Mouse (Mus musculus) midbrain, embryonic 15.5 days (tissue): ENCODE results near the gene Mfsd1. TPM values are rescaled to one million over a fixed set of nuclear protein-coding genes. Genes with fewer than 3 reads are reported as not detected.
A peak's percentile ranks its signal among the peaks of the same experiment; 100 is the strongest.

Experiments used
- ATAC-seq: fragments of 200-750 bp; cut with Nextera tagmentation; replicated peaks from 2 replicates; pipeline ENCODE4 v1.8.0; 2017; ENCODE audit warnings: moderate TSS enrichment
- H3K27ac ChIP-seq: fragments of 300-500 bp; sonication (generic); 2 replicates; pipeline ENCODE4 v1.5.1; 2015; ENCODE audit warnings: mild to moderate bottlenecking, inconsistent platforms
- H3K27me3 ChIP-seq: fragments of 300-500 bp; sonication (generic); replicated peaks from 2 replicates; pipeline ENCODE4 v1.6.1; 2015; ENCODE audit warnings: inconsistent platforms
- H3K36me3 ChIP-seq: fragments of 300-500 bp; sonication (generic); replicated peaks from 2 replicates; pipeline ENCODE4 v1.6.1; 2015; ENCODE audit warnings: inconsistent platforms
- H3K4me1 ChIP-seq: fragments of 300-500 bp; sonication (generic); 2 replicates; pipeline ENCODE4 v1.6.1; 2015; ENCODE audit warnings: inconsistent platforms
- H3K4me2 ChIP-seq: fragments of 300-500 bp; sonication (generic); 2 replicates; pipeline ENCODE4 v1.6.1; 2015; ENCODE audit warnings: inconsistent platforms, mild to moderate bottlenecking, moderate library complexity
- H3K4me3 ChIP-seq: fragments of 300-500 bp; sonication (generic); 2 replicates; pipeline ENCODE4 v1.5.1; 2015; ENCODE audit warnings: mild to moderate bottlenecking, inconsistent platforms
- H3K9ac ChIP-seq: fragments of 300-500 bp; sonication (generic); 2 replicates; pipeline ENCODE4 v1.6.1; 2015; ENCODE audit warnings: mild to moderate bottlenecking, inconsistent platforms
- H3K9me3 ChIP-seq: fragments of 300-500 bp; sonication (generic); 2 replicates; pipeline ENCODE4 v1.6.1; 2016; ENCODE audit warnings: inconsistent platforms
- WGBS: fragments of 180-500 bp; shearing (Covaris S2); methylation state at CpG from one replicate; pipeline ENCODE4 v1.1.7; 2015; ENCODE audit warnings: mixed read lengths; 5-methylcytosine and 5-hydroxymethylcytosine counted together
- polyA plus RNA-seq: library from polyadenylated mRNA; unstranded; fragments of >200 nt; fragmentation: Nextera tagmentation; extraction: Ambion mirVana; gene quantifications from 2 replicates; pipeline ENCODE4 v1.2.1, GENCODE M21; 2015

Mfsd1 gene
- 30.1 and 30.9 TPM in 2 replicates for polyA plus RNA-seq

GRCm38 (mm10) chr3:67582273-67583124 lies at the start of gene Mfsd1:
Mfsd1 (plus strand) TSS chr3:67582741.
- Histone ChIP-seq H3K4me1 (peaks cover 16% of the 10 kb centered on the region), H3K27me3 (peaks cover 6% of the 10 kb centered on the region; the same call in 1 of the 2 replicates), H3K9ac (peak within 1 kb of the TSS; percentile 73), H3K4me2 (peak within 1 kb of the TSS; percentile 88), H3K27ac (peak within 1 kb of the TSS; percentile 72), H3K9me3 (no peaks in the 10 kb centered on the region), H3K4me3 (peak within 1 kb of the TSS; percentile 59), H3K36me3 (peaks cover 7% of the 10 kb centered on the region)
- 4% methylated on average over 52 of the region's 54 CpGs for WGBS
- ATAC-seq = peak; percentile 96

GRCm38 (mm10) chr3:67543630-67544029 lies 38.9 kb upstream of the Mfsd1 start:
- 83% methylated on average over 8 of the region's 8 CpGs for WGBS
- Histone ChIP-seq H3K4me2 (no peak overlapping the region), H3K4me3 (no peak overlapping the region), H3K27me3 (no peaks in the 10 kb centered on the region), H3K9ac (no peak overlapping the region), H3K4me1 (no peaks in the 10 kb centered on the region), H3K27ac (no peak overlapping the region), H3K36me3 (no peaks in the 10 kb centered on the region), H3K9me3 (no peaks in the 10 kb centered on the region)
- no peak for ATAC-seq

GRCm38 (mm10) chr3:67551193-67551592 lies 31.3 kb upstream of the Mfsd1 start:
- Histone ChIP-seq H3K27ac (no peak overlapping the region), H3K36me3 (no peaks in the 10 kb centered on the region), H3K9ac (no peak overlapping the region), H3K4me1 (no peaks in the 10 kb centered on the region), H3K4me2 (no peak overlapping the region), H3K27me3 (no peaks in the 10 kb centered on the region), H3K9me3 (no peaks in the 10 kb centered on the region), H3K4me3 (no peak overlapping the region)
- ATAC-seq = no peak
- 65% methylated on average over 3 of the region's 3 CpGs for WGBS

- peak overlapping the region; percentile 25; the same call in 1 of the 2 replicates for H3K4me2 ChIP-seq
- H3K4me3 ChIP-seq = no peak overlapping the region
- peaks cover 12% of the 10 kb centered on the region for H3K4me1 ChIP-seq
- no peak overlapping the region for H3K9ac ChIP-seq
- H3K36me3 ChIP-seq = no peaks in the 10 kb centered on the region
- WGBS = 54% methylated on average over 4 of the region's 4 CpGs
- no peaks in the 10 kb centered on the region for H3K27me3 ChIP-seq
- H3K27ac ChIP-seq = no peak overlapping the region
- peak; percentile 40 for ATAC-seq
- H3K9me3 ChIP-seq = no peaks in the 10 kb centered on the region
Measured at GRCm38 (mm10) chr3:67553281-67553680, 29.3 kb upstream of the Mfsd1 start.

- H3K9ac ChIP-seq = no peak overlapping the region
- no peaks in the 10 kb centered on the region for H3K9me3 ChIP-seq
- ATAC-seq = no peak
- H3K27ac ChIP-seq = no peak overlapping the region
- H3K4me1 ChIP-seq = peaks cover 12% of the 10 kb centered on the region
- no peak overlapping the region for H3K4me2 ChIP-seq
- WGBS = 94% methylated on average over 5 of the region's 5 CpGs
- no peaks in the 10 kb centered on the region for H3K27me3 ChIP-seq
- no peaks in the 10 kb centered on the region for H3K36me3 ChIP-seq
- H3K4me3 ChIP-seq = no peak overlapping the region
Measured at GRCm38 (mm10) chr3:67553927-67554448, 28.6 kb upstream of the Mfsd1 start.

- H3K27me3 ChIP-seq = no peaks in the 10 kb centered on the region
- H3K4me2 ChIP-seq = no peak overlapping the region
- ATAC-seq = no peak
- H3K9me3 ChIP-seq = no peaks in the 10 kb centered on the region
- no peak overlapping the region for H3K27ac ChIP-seq
- no peak overlapping the region for H3K4me3 ChIP-seq
- WGBS = 89% methylated on average over 5 of the region's 5 CpGs
- peaks cover 12% of the 10 kb centered on the region for H3K4me1 ChIP-seq
- no peak overlapping the region for H3K9ac ChIP-seq
- no peaks in the 10 kb centered on the region for H3K36me3 ChIP-seq
Measured at GRCm38 (mm10) chr3:67555211-67555610, 27.3 kb upstream of the Mfsd1 start.

GRCm38 (mm10) chr3:67557200-67557651 lies 25.3 kb upstream of the Mfsd1 start:
- H3K9me3 ChIP-seq = no peaks in the 10 kb centered on the region
- peak; percentile 94 for ATAC-seq
- no peaks in the 10 kb centered on the region for H3K36me3 ChIP-seq
- no peak overlapping the region for H3K9ac ChIP-seq
- WGBS = 20% methylated on average over 14 of the region's 14 CpGs
- H3K4me3 ChIP-seq = peak overlapping the region; percentile 24
- H3K27me3 ChIP-seq = no peaks in the 10 kb centered on the region
- peak overlapping the region; percentile 49 for H3K4me2 ChIP-seq
- peak overlapping the region; percentile 69 for H3K27ac ChIP-seq
- peaks cover 12% of the 10 kb centered on the region for H3K4me1 ChIP-seq

GRCm38 (mm10) chr3:67557718-67558354 lies 24.7 kb upstream of the Mfsd1 start:
- Histone ChIP-seq H3K4me1 (peaks cover 12% of the 10 kb centered on the region), H3K4me2 (peak overlapping the region; percentile 49), H3K9ac (no peak overlapping the region), H3K27me3 (no peaks in the 10 kb centered on the region), H3K9me3 (no peaks in the 10 kb centered on the region), H3K4me3 (peak overlapping the region; percentile 24; the same call in 1 of the 2 replicates), H3K27ac (peak overlapping the region; percentile 69), H3K36me3 (no peaks in the 10 kb centered on the region)
- WGBS = 68% methylated on average over 14 of the region's 14 CpGs
- peak; percentile 57 for ATAC-seq

GRCm38 (mm10) chr3:67564731-67565357 lies 17.7 kb upstream of the Mfsd1 start:
- 51% methylated on average over 5 of the region's 5 CpGs for WGBS
- Histone ChIP-seq H3K36me3 (no peaks in the 10 kb centered on the region), H3K27me3 (no peaks in the 10 kb centered on the region; the same call in 1 of the 2 replicates), H3K9ac (no peak overlapping the region), H3K27ac (no peak overlapping the region), H3K4me3 (no peak overlapping the region), H3K9me3 (no peaks in the 10 kb centered on the region), H3K4me1 (no peaks in the 10 kb centered on the region), H3K4me2 (no peak overlapping the region)
- peak; percentile 57 for ATAC-seq

GRCm38 (mm10) chr3:67565540-67566227 lies 16.9 kb upstream of the Mfsd1 start:
- no peaks in the 10 kb centered on the region for H3K4me1 ChIP-seq
- WGBS = 71% methylated on average over 8 of the region's 8 CpGs
- H3K36me3 ChIP-seq = no peaks in the 10 kb centered on the region
- H3K4me2 ChIP-seq = no peak overlapping the region
- no peak overlapping the region for H3K27ac ChIP-seq
- no peak overlapping the region for H3K9ac ChIP-seq
- no peaks in the 10 kb centered on the region; the same call in 1 of the 2 replicates for H3K27me3 ChIP-seq
- no peak overlapping the region for H3K4me3 ChIP-seq
- no peaks in the 10 kb centered on the region for H3K9me3 ChIP-seq
- ATAC-seq = no peak

GRCm38 (mm10) chr3:67568015-67568618 lies 14.4 kb upstream of the Mfsd1 start:
- H3K27me3 ChIP-seq = no peaks in the 10 kb centered on the region; the same call in 1 of the 2 replicates
- no peaks in the 10 kb centered on the region for H3K36me3 ChIP-seq
- no peaks in the 10 kb centered on the region for H3K9me3 ChIP-seq
- H3K4me3 ChIP-seq = peak overlapping the region; percentile 27
- WGBS = 24% methylated on average over 17 of the region's 17 CpGs
- no peak overlapping the region; the same call in 1 of the 2 replicates for H3K9ac ChIP-seq
- H3K4me2 ChIP-seq = peak overlapping the region; percentile 46
- peak; percentile 87 for ATAC-seq
- H3K4me1 ChIP-seq = no peaks in the 10 kb centered on the region
- no peak overlapping the region for H3K27ac ChIP-seq
